19 mouse cellular contexts compared by ENCODE assay signal in genomic region chr5:132083753-132084326, GRCm38 (mm10).
DNase-seq lines count a peak whose midpoint lies in the region; ATAC-seq and TF ChIP-seq lines count a peak whose summit lies in the region.
"Had no signal": no experiment of that assay in that cellular context is flagged by ENCODE, and none has a peak within 500 bp of the region (broad histone marks: within the 10 kb centered on the region; RNA-seq: fewer than 3 reads in every experiment).

No protein-coding gene starts in this region.

- H3K9me3 ChIP-seq in embryonic facial prominence, embryonic 14.5 days (ENCODE audit: control insufficient read depth, low read length): no peaks in the 10 kb centered on the region
- no peaks in the 10 kb centered on the region for H3K9me3 ChIP-seq in limb, embryonic 10.5 days (replicated peaks)
- no peaks in the 10 kb centered on the region for H3K9me3 ChIP-seq in midbrain, embryonic 10.5 days (replicated peaks)
- H3K9me3 ChIP-seq: midbrain, embryonic 12.5 days had no signal

- peaks cover 10% of the 10 kb centered on the region for H3K4me1 ChIP-seq in embryonic facial prominence, embryonic 14.5 days (ENCODE audit: control insufficient read depth, insufficient read depth, low read length)
- H3K4me1 ChIP-seq in limb, embryonic 10.5 days: peaks cover 28% of the 10 kb centered on the region
- peaks cover 10% of the 10 kb centered on the region for H3K4me1 ChIP-seq in midbrain, embryonic 10.5 days
- H3K4me1 ChIP-seq: midbrain, embryonic 12.5 days had no signal

- no peak overlapping the region for H3K9ac ChIP-seq in embryonic facial prominence, embryonic 14.5 days (ENCODE audit: low read depth, low read length)
- H3K9ac ChIP-seq: hindbrain, embryonic 14.5 days; liver, embryonic 14.5 days; midbrain, embryonic 12.5 days had no signal

- WGBS in embryonic facial prominence, embryonic 14.5 days: 15% methylated on average over 8 of the region's 8 CpGs
- WGBS in limb, embryonic 10.5 days: 15% methylated on average over 8 of the region's 8 CpGs
- WGBS in midbrain, embryonic 10.5 days: 47% methylated on average over 8 of the region's 8 CpGs

- no peak for TF ChIP-seq CTCF in brain, embryonic 14.5 days (IDR thresholded peaks at IDR 0.05; ENCODE audit: borderline replicate concordance, extremely low read depth, insufficient read depth, insufficient read length)

- peak; percentile 75 for ATAC-seq in embryonic facial prominence, embryonic 14.5 days (ENCODE audit: low read depth)
- ATAC-seq: intestine, postnatal 0 days; lung, postnatal 0 days had no signal

- 0 out of 2 replicates have a peak overlapping the region, but pooled peaks have one; percentile 11 for H3K27ac ChIP-seq in embryonic facial prominence, embryonic 14.5 days (replicated peaks; ENCODE audit: low read depth, low read length)
- H3K27ac ChIP-seq in limb, embryonic 10.5 days: 0 out of 2 replicates have a peak overlapping the region, but pooled peaks have one; percentile 2
- H3K27ac ChIP-seq in midbrain, embryonic 10.5 days (replicated peaks): no peak overlapping the region
- H3K27ac ChIP-seq: hindbrain, embryonic 14.5 days; kidney, postnatal 0 days; liver, embryonic 14.5 days; midbrain, embryonic 12.5 days had no signal

- TF ChIP-seq POLR2A in brain, embryonic 14.5 days (IDR thresholded peaks at IDR 0.05; ENCODE audit: borderline replicate concordance, extremely low read depth, insufficient read depth, insufficient read length, poor library complexity, severe bottlenecking): no peak

- no peaks in the 10 kb centered on the region for H3K36me3 ChIP-seq in embryonic facial prominence, embryonic 14.5 days (ENCODE audit: control insufficient read depth, insufficient read depth, low read length)
- H3K36me3 ChIP-seq in limb, embryonic 10.5 days: no peaks in the 10 kb centered on the region
- H3K36me3 ChIP-seq in midbrain, embryonic 10.5 days: no peaks in the 10 kb centered on the region
- H3K36me3 ChIP-seq: midbrain, embryonic 12.5 days had no signal

- DNase-seq in gastrocnemius, adult 18-20 months (ENCODE audit: low spot score): peak; percentile 20
- DNase-seq in gastrocnemius, adult 8-10 months (ENCODE audit: low spot score in 2 of 2): no peak
- peak; percentile 47 for DNase-seq in brain, embryonic 14.5 days (ENCODE audit: low read depth)
- peak; percentile 93 for DNase-seq in embryonic facial prominence, embryonic 14.5 days (ENCODE audit: low spot score)
- DNase-seq in limb, embryonic 10.5 days (ENCODE audit: low spot score): peak; percentile 57
- no peak for DNase-seq in thymus, postnatal 36 days
- no peak for DNase-seq in midbrain, embryonic 10.5 days (ENCODE audit: low spot score)
- DNase-seq in frontal cortex, postnatal 36 days (ENCODE audit: low spot score in 2 of 2): no peak
- DNase-seq: adrenal gland, postnatal 25 days; cerebellum, postnatal 36 days; layer of hippocampus, adult 9-11 months had no signal

- H3K27me3 ChIP-seq in embryonic facial prominence, embryonic 14.5 days (replicated peaks; ENCODE audit: control insufficient read depth, insufficient read depth, low read length): no peaks in the 10 kb centered on the region
- no peaks in the 10 kb centered on the region for H3K27me3 ChIP-seq in limb, embryonic 10.5 days (ENCODE audit: low read depth, poor library complexity, severe bottlenecking)
- no peaks in the 10 kb centered on the region for H3K27me3 ChIP-seq in midbrain, embryonic 10.5 days (ENCODE audit: low read depth, poor library complexity, severe bottlenecking)
- H3K27me3 ChIP-seq: CH12.LX; midbrain, embryonic 12.5 days had no signal

- peak overlapping the region; percentile 25 for H3K4me2 ChIP-seq in embryonic facial prominence, embryonic 14.5 days (ENCODE audit: low read depth, low read length)
- H3K4me2 ChIP-seq: hindbrain, embryonic 14.5 days; midbrain, embryonic 12.5 days had no signal

- no peak overlapping the region for H3K4me3 ChIP-seq in embryonic facial prominence, embryonic 14.5 days (ENCODE audit: low read depth, low read length)
- no peak overlapping the region for H3K4me3 ChIP-seq in limb, embryonic 10.5 days
- H3K4me3 ChIP-seq in midbrain, embryonic 10.5 days: no peak overlapping the region
- H3K4me3 ChIP-seq: midbrain, embryonic 12.5 days; myocyte had no signal

Comparison
In these comparisons a context has a peak if more than half of its experiments do, and no peak if none do; other contexts are left out.
1. DNase-seq: peak in gastrocnemius, adult 18-20 months (single experiment), brain, embryonic 14.5 days (single experiment), embryonic facial prominence, embryonic 14.5 days (single experiment) and limb, embryonic 10.5 days (single experiment); none in gastrocnemius, adult 8-10 months (0 of 2), thymus, postnatal 36 days (0 of 2), midbrain, embryonic 10.5 days (single experiment) and frontal cortex, postnatal 36 days (0 of 2).